In genomic region chr3:122322226-122322625, GRCm38 (mm10) we compare ENCODE assay signal across 16 mouse cellular contexts. TPM values are rescaled to one million over a fixed set of nuclear protein-coding genes. Genes with fewer than 3 reads are reported as not detected.
DNase-seq lines count a peak whose midpoint lies in the region; ATAC-seq lines count a peak whose summit lies in the region.
"Had no signal": no experiment of that assay in that cellular context is flagged by ENCODE, and none has a peak within 500 bp of the region (broad histone marks: within the 10 kb centered on the region; RNA-seq: fewer than 3 reads in every experiment).

No protein-coding gene starts in this region.

- intact Hi-C loops in left cerebral cortex, postnatal 14 days (cut with DNase I): no loop called here
- intact Hi-C loops in heart, postnatal 36 days (cut with DNase I): no loop called here

- DNase-seq in forebrain, embryonic 10.5 days (ENCODE audit: extremely low spot score, low spot score): no peak
- no peak for DNase-seq in forebrain, embryonic 11.5 days (ENCODE audit: low spot score)
- DNase-seq in midbrain, embryonic 10.5 days (ENCODE audit: low spot score): no peak
- no peak for DNase-seq in left cerebral cortex, postnatal 14 days (ENCODE audit: low spot score in 2 of 2)
- DNase-seq in heart, postnatal 36 days: no peak
- DNase-seq: adrenal gland, postnatal 14 days; cerebellum, postnatal 10 days; gastrocnemius, adult 2 months; heart, postnatal 4 days; layer of hippocampus, adult 9-11 months; thymus, postnatal 36 days had no signal

- no peak overlapping the region for H3K4me3 ChIP-seq in forebrain, embryonic 10.5 days
- H3K4me3 ChIP-seq in forebrain, embryonic 11.5 days (ENCODE audit: low read depth, low read length): no peak overlapping the region
- no peak overlapping the region for H3K4me3 ChIP-seq in midbrain, embryonic 10.5 days
- H3K4me3 ChIP-seq in midbrain, embryonic 13.5 days (replicated peaks): no peak overlapping the region
- no peak overlapping the region for H3K4me3 ChIP-seq in stomach, embryonic 15.5 days (replicated peaks)
- H3K4me3 ChIP-seq: gastrocnemius, adult 2 months had no signal

- ATAC-seq in forebrain, embryonic 11.5 days (replicated peaks; ENCODE audit: low FRiP score): no peak
- no peak for ATAC-seq in midbrain, embryonic 13.5 days
- peak; percentile 77 to 84 for ATAC-seq in hematopoietic stem cell, adult 5-6 weeks (replicated peaks in 1 of 2; ENCODE audit: insufficient read depth in 1 of 2, low FRiP score in 2 of 2, low TSS enrichment in 1 of 2, low read depth in 1 of 2, poor library complexity in 2 of 2, severe bottlenecking in 2 of 2)
- no peak for ATAC-seq in stomach, embryonic 15.5 days (ENCODE audit: insufficient read depth, low FRiP score, low read depth)
- ATAC-seq: forebrain, embryonic 14.5 days had no signal

- no peaks in the 10 kb centered on the region for H3K36me3 ChIP-seq in forebrain, embryonic 10.5 days (replicated peaks)
- H3K36me3 ChIP-seq in forebrain, embryonic 11.5 days (ENCODE audit: control insufficient read depth, insufficient read depth, low read length): no peaks in the 10 kb centered on the region
- no peaks in the 10 kb centered on the region for H3K36me3 ChIP-seq in midbrain, embryonic 10.5 days
- no peaks in the 10 kb centered on the region for H3K36me3 ChIP-seq in midbrain, embryonic 13.5 days
- H3K36me3 ChIP-seq in stomach, embryonic 15.5 days: no peaks in the 10 kb centered on the region
- H3K36me3 ChIP-seq: G1E had no signal

- no peaks in the 10 kb centered on the region for H3K9me3 ChIP-seq in forebrain, embryonic 10.5 days
- H3K9me3 ChIP-seq in forebrain, embryonic 11.5 days (ENCODE audit: control insufficient read depth, low read length): no peaks in the 10 kb centered on the region
- H3K9me3 ChIP-seq in midbrain, embryonic 10.5 days (replicated peaks): no peaks in the 10 kb centered on the region
- H3K9me3 ChIP-seq in midbrain, embryonic 13.5 days: no peaks in the 10 kb centered on the region
- H3K9me3 ChIP-seq in stomach, embryonic 15.5 days: no peaks in the 10 kb centered on the region
- H3K9me3 ChIP-seq: G1E had no signal

- no peak overlapping the region for H3K4me2 ChIP-seq in forebrain, embryonic 11.5 days (ENCODE audit: low read depth, low read length, severe bottlenecking)
- H3K4me2 ChIP-seq in midbrain, embryonic 13.5 days (replicated peaks): no peak overlapping the region
- H3K4me2 ChIP-seq in stomach, embryonic 15.5 days: 0 out of 2 replicates have a peak overlapping the region, but pooled peaks have one; percentile 3

- 69% methylated on average over 9 of the region's 9 CpGs for WGBS in forebrain, embryonic 10.5 days
- WGBS in forebrain, embryonic 11.5 days: 80% methylated on average over 9 of the region's 9 CpGs
- WGBS in midbrain, embryonic 10.5 days: 83% methylated on average over 9 of the region's 9 CpGs
- WGBS in midbrain, embryonic 13.5 days: 80% methylated on average over 9 of the region's 9 CpGs
- WGBS in stomach, embryonic 15.5 days: 57% methylated on average over 9 of the region's 9 CpGs

- H3K4me1 ChIP-seq in forebrain, embryonic 10.5 days: peaks cover 15% of the 10 kb centered on the region
- H3K4me1 ChIP-seq in forebrain, embryonic 11.5 days (replicated peaks; ENCODE audit: control insufficient read depth, insufficient read depth, low read length): no peaks in the 10 kb centered on the region; the same call in 1 of the 2 replicates
- peaks cover 17% of the 10 kb centered on the region for H3K4me1 ChIP-seq in midbrain, embryonic 10.5 days
- no peaks in the 10 kb centered on the region for H3K4me1 ChIP-seq in midbrain, embryonic 13.5 days (replicated peaks)
- H3K4me1 ChIP-seq in stomach, embryonic 15.5 days: 0 out of 2 replicates have a peak, but pooled peaks cover 6% of the 10 kb centered on the region

- peaks cover 3% of the 10 kb centered on the region; the same call in 1 of the 2 replicates for H3K27me3 ChIP-seq in forebrain, embryonic 10.5 days (ENCODE audit: poor library complexity, severe bottlenecking)
- no peaks in the 10 kb centered on the region for H3K27me3 ChIP-seq in forebrain, embryonic 11.5 days (ENCODE audit: control insufficient read depth, insufficient read depth, low read length)
- no peaks in the 10 kb centered on the region for H3K27me3 ChIP-seq in midbrain, embryonic 10.5 days (ENCODE audit: low read depth, poor library complexity, severe bottlenecking)
- no peaks in the 10 kb centered on the region for H3K27me3 ChIP-seq in midbrain, embryonic 13.5 days
- no peaks in the 10 kb centered on the region for H3K27me3 ChIP-seq in stomach, embryonic 15.5 days (replicated peaks)

- no peak overlapping the region for H3K9ac ChIP-seq in forebrain, embryonic 11.5 days (ENCODE audit: low read length)
- no peak overlapping the region for H3K9ac ChIP-seq in midbrain, embryonic 13.5 days (replicated peaks)
- no peak overlapping the region for H3K9ac ChIP-seq in stomach, embryonic 15.5 days

- H3K27ac ChIP-seq in forebrain, embryonic 10.5 days: 0 out of 2 replicates have a peak overlapping the region, but pooled peaks have one; percentile 27
- no peak overlapping the region for H3K27ac ChIP-seq in forebrain, embryonic 11.5 days (ENCODE audit: low read depth, low read length)
- peak overlapping the region; percentile 25; the same call in 1 of the 2 replicates for H3K27ac ChIP-seq in midbrain, embryonic 10.5 days (replicated peaks)
- H3K27ac ChIP-seq in midbrain, embryonic 13.5 days: no peak overlapping the region
- H3K27ac ChIP-seq in stomach, embryonic 15.5 days: no peak overlapping the region
- H3K27ac ChIP-seq: gastrocnemius, adult 2 months had no signal

RNA-seq across cellular contexts. Expression of gene Bcar3, which starts 28.3 kb away (rescaled TPM):
- polyA plus RNA-seq in forebrain, embryonic 10.5 days (2016; fragmentation: Nextera tagmentation; extraction: Ambion mirVana): 15.7 and 16.2 TPM in 2 replicates
- polyA plus RNA-seq in forebrain, embryonic 11.5 days (2014; fragmentation: Nextera tagmentation; extraction: Ambion mirVana): 12.5 and 14.5 TPM in 2 replicates
- 21.8 and 22.9 TPM in 2 replicates for polyA plus RNA-seq in midbrain, embryonic 10.5 days (2016; fragmentation: Nextera tagmentation; extraction: Ambion mirVana)
- polyA plus RNA-seq in midbrain, embryonic 13.5 days (2015; fragmentation: Nextera tagmentation; extraction: Ambion mirVana): 8.0 and 8.9 TPM in 2 replicates
- 1.1 and 2.8 TPM in 2 replicates for total RNA-seq in hematopoietic stem cell, adult 5-6 weeks (2017)
- 14.1 and 15.8 TPM in 2 replicates for polyA plus RNA-seq in stomach, embryonic 15.5 days (2015; fragmentation: Nextera tagmentation; extraction: Ambion mirVana)
- total RNA-seq in left cerebral cortex, postnatal 14 days (2021): 10 to 100 TPM; 15.1 to 16.2 TPM
- 1 to 10 TPM; 6.3 to 8.2 TPM for total RNA-seq in heart, postnatal 36 days (2021)
- polyA plus RNA-seq: G1E had no signal

RNA-seq across cellular contexts. Expression of gene Dnttip2, which starts 48.0 kb away (rescaled TPM):
- 96.1 and 101 TPM in 2 replicates for polyA plus RNA-seq in forebrain, embryonic 10.5 days (2016; fragmentation: Nextera tagmentation; extraction: Ambion mirVana)
- 85.2 and 92.3 TPM in 2 replicates for polyA plus RNA-seq in forebrain, embryonic 11.5 days (2014; fragmentation: Nextera tagmentation; extraction: Ambion mirVana)
- polyA plus RNA-seq in midbrain, embryonic 10.5 days (2016; fragmentation: Nextera tagmentation; extraction: Ambion mirVana): 86.2 and 90.6 TPM in 2 replicates
- polyA plus RNA-seq in midbrain, embryonic 13.5 days (2015; fragmentation: Nextera tagmentation; extraction: Ambion mirVana): 62.9 and 68.4 TPM in 2 replicates
- total RNA-seq in hematopoietic stem cell, adult 5-6 weeks (2017): 160 and 191 TPM in 2 replicates
- polyA plus RNA-seq in stomach, embryonic 15.5 days (2015; fragmentation: Nextera tagmentation; extraction: Ambion mirVana): 63.5 and 72.7 TPM in 2 replicates
- total RNA-seq in left cerebral cortex, postnatal 14 days (2021): 10 to 100 TPM; 23.0 to 27.4 TPM
- total RNA-seq in heart, postnatal 36 days (2021): 10 to 100 TPM; 27.7 to 29.3 TPM

Comparison
In these comparisons a context has a peak if more than half of its experiments do, and no peak if none do; other contexts are left out.
1. H3K27ac ChIP-seq: peak in forebrain, embryonic 10.5 days (single experiment) and midbrain, embryonic 10.5 days (single experiment); none in forebrain, embryonic 11.5 days (single experiment), midbrain, embryonic 13.5 days (single experiment) and stomach, embryonic 15.5 days (single experiment).
2. ATAC-seq: peak in hematopoietic stem cell, adult 5-6 weeks (2 of 2); none in forebrain, embryonic 11.5 days (single experiment), midbrain, embryonic 13.5 days (single experiment) and stomach, embryonic 15.5 days (single experiment).